Mouse (Mus musculus) effector memory CD4-positive, alpha-beta T cell, adult 5 months (primary cell): ENCODE data around the gene Pak2. TPM values are rescaled to one million over a fixed set of nuclear protein-coding genes. Genes with fewer than 3 reads are reported as not detected.

Experiments used
- polyA plus RNA-seq: library from polyadenylated mRNA; unstranded; fragments of 100-300 nt; shearing (Covaris generic); gene quantifications from one replicate; pipeline ENCODE4 v1.2.1, GENCODE M21; 2017

Pak2 gene
- 127 TPM for polyA plus RNA-seq

GRCm38 (mm10) chr16:32078991-32079511, at the start of gene Pak2:
Gene Pak2 (minus strand): TSS chr16:32079342.

GRCm38 (mm10) chr16:32099638-32100150, 20.6 kb upstream of the Pak2 start, which contains the start of the genes Pigx and Cep19:
Gene Pigx (minus strand): TSS chr16:32099740.
Gene Cep19 (plus strand): TSS chr16:32099800.

GRCm38 (mm10) chr16:32002509-32003477, 76.3 kb downstream of the Pak2 start, which contains the start of gene Senp5:
Gene Senp5 (minus strand): TSS chr16:32003287.

Other genes starting within 250 kb of the Pak2 start
- not detected for gene Meltf, start 200.5 kb downstream of the Pak2 start, polyA plus RNA-seq
- not detected for gene Pigz, start 145.5 kb downstream of the Pak2 start, polyA plus RNA-seq
- 14.4 TPM for gene 0610012G03Rik, start 130.8 kb downstream of the Pak2 start, polyA plus RNA-seq
- 16.2 TPM for gene Ncbp2, start 130.8 kb downstream of the Pak2 start, polyA plus RNA-seq
- 21.4 TPM for gene Senp5, start 76.1 kb downstream of the Pak2 start, polyA plus RNA-seq
- gene Pigx, start 20.4 kb upstream of the Pak2 start, polyA plus RNA-seq, result 69.8 TPM
- gene Cep19, start 20.5 kb upstream of the Pak2 start, polyA plus RNA-seq, result 7.2 TPM
- 29.7 TPM for gene Nrros, start 86.3 kb upstream of the Pak2 start, polyA plus RNA-seq
- not detected for gene Bex6, start 100.5 kb upstream of the Pak2 start, polyA plus RNA-seq
- gene Fbxo45, start 167.8 kb upstream of the Pak2 start, polyA plus RNA-seq, result 10.9 TPM
- gene Wdr53, start 167.9 kb upstream of the Pak2 start, polyA plus RNA-seq, result 10.2 TPM
- gene Smco1, start 192.1 kb upstream of the Pak2 start, polyA plus RNA-seq, result not detected
- gene Rnf168, start 198.1 kb upstream of the Pak2 start, polyA plus RNA-seq, result 21.6 TPM